Mouse (Mus musculus) cerebellum, postnatal 36 days (tissue): ENCODE data around the gene Tm7sf3.
"Not testable (repeated sequence)": the region's sequence is repeated elsewhere in the genome, so short reads cannot be mapped to it uniquely, and the experiment has no call there.

Experiments
- DNase-seq, 2 experiments: peaks; one replicate each; pipeline ENCODE4 v3.0.0; 2021 to 2022; ENCODE audit warnings: mixed read lengths in 2 of 2

Gene Tm7sf3

GRCm38 (mm10) chr6:146611897-146612296 lies 30.7 kb downstream of the Tm7sf3 start:
- no peak for DNase-seq

- DNase-seq, result no peak
Measured at GRCm38 (mm10) chr6:146611385-146611784, 31.2 kb downstream of the Tm7sf3 start.

DNA sequence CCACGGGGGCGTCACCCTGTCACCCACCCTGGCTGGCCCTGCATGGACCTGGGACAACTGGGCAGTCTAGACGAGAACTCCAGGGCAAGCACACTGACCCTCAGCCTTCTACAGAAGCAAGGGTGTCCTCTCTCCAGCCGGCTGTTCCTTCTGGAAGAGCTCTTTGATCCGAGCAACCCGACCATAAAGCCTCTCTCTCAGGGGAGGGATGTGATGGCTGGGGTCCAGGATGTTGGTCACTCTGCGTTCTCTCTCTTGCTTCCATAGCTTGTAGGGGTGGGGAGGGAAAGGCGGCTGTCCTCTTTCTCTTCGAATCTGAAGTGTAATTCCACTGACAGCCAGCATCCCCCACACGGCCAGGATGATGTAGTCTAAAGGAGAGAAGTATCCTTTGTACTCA lies 39.0 kb downstream of the Tm7sf3 start:
- DNase-seq, result no peak

DNA sequence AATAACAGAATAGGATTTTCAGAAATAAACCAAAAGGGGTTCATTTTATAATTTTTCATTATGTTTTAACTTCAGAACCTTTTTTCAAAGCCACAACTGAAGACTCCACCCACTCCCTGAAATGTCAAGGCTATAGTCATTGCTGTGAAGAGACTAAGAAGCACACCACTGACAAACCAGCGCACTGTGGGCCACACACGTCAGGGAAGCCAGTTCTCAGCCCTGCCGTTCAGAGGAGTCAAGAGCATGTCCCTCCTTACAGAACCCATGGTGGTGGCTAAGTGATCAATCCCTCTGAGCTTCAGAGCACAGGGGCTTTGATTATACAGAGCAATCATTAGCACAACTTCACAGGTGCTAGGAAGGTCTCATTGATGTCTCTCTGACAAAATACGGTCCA lies 40.0 kb downstream of the Tm7sf3 start:
- DNase-seq, result no peak

- DNase-seq, result no peak
Measured at GRCm38 (mm10) chr6:146585134-146585533, 57.5 kb downstream of the Tm7sf3 start.

DNA sequence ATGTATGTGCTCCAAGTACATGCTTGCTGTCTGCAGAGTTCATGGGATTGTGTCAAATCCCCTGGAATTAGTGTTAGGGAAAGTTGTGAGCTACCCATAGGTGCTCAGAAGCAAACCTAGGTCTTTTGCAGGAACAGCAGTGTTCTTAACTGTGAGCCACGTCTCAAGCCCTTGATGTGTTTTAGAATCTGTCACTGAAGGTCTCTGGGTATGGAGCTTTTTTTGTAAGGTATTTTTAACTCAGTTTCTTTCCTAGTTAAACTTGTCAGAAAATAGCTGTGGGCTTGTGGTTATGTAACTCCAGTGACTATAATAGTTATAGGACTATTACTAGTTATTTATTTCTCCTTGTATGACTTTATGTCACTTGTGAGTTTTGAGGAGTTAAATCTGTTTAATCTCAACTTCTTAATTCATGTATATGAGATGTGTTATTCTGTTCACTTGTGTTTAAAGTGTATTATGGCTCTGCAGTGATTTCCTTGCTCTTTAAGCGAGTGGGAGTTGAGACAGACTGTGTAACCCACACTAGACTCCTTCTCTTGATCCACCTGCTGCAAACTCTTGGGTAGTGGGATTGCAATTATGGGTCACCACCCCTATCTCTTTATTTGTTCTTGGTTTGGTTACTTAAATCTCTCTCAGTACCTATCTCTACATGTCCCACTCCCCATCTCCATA lies 59.1 kb downstream of the Tm7sf3 start:
- no peak for DNase-seq

GRCm38 (mm10) chr6:146580381-146580926 lies 62.2 kb downstream of the Tm7sf3 start:
- DNase-seq, result no peak

DNA sequence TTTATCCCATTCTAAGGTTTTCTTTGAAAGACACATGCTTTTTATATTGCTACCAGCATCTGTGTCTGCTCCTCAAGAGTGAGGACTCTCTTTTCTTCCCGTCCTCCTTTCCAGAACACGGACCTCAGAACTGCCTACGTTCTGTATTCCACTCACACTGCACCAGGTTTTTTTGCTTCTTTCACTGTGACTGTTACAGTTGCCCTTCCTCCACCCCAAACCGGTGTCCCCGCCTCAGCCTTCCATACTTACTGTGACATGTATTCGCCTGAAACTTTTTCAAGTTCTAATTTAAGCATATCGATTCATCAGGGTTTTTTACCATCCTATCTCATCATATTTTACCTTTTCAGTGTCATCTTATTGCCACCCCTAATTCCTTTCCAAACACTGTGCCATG lies 64.0 kb downstream of the Tm7sf3 start:
- peak in 1 of 2 experiments; percentile 22 for DNase-seq

GRCm38 (mm10) chr6:146578111-146578531 lies 64.5 kb downstream of the Tm7sf3 start:
- no peak for DNase-seq

DNA sequence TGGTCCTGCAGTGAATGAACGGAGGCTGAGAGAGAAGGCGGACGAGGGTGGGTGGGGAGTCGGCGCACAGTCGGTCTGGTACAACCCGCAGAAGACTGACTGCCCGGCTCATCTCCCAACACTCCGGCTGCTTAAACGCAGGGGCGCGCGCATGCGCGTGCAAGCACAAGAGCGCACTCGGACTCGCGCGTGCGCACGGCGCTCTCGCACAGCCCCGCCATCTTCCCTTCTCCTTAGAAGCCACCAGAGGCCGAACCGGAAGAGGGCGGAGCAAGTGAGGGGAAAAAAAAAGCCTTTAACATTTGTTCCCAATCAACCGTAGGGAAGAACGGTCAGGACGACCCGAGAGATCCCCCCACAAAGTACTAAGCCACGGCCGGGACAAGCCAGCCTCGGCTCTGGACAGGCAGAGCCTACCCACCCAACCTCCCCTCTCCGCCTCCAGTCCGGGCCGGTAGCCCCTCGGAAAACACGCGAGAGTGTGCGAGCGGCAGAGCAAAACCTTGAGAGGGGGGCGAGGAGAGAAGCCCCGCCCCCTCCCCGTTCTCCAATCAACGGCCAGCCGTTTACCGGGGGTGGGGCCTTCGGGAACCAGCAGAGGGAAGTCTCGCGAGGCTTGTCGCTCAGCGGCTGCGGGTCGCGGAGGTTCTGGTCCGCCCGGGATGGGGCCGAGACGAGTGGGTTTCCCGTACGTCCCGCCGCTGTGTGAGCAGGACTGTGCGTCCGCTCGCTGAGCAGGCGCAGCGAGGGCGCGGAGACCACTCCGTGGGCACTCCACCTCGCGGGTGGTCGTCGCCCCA lies 65.1 kb downstream of the Tm7sf3 start, which contains the start of gene Ints13:
TSS of gene Ints13 (minus strand) at position 526 of the 800 bp plus-strand sequence.
- peak; percentile 95 to 97 for DNase-seq

DNA sequence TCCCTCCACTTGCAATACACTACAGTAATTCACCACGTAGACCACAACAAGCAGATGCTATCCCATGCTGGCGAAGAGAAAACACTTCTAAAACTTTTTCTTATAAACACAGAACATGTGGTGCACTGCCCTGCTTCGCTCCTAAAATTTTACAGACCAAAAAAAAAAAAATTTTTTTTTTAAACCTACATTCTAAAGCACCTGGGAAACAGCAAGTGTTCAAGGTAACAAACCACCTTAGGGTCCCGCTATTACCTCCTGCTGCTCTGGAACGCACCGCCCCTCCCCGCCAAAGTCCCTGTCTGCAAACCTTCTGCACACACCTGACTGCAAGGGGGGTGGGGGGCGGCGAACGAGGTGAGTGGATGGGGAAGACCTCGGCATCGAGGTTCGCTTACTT lies 65.7 kb downstream of the Tm7sf3 start, which contains the start of gene Fgfr1op2:
TSS of gene Fgfr1op2 (plus strand) at position 301 of the 400 bp plus-strand sequence.
- no peak for DNase-seq

- no peak for DNase-seq
Measured at GRCm38 (mm10) chr6:146572073-146572472, 70.6 kb downstream of the Tm7sf3 start.

- not testable (repeated sequence) for DNase-seq
Measured at GRCm38 (mm10) chr6:146562461-146562860, 80.2 kb downstream of the Tm7sf3 start.
